Mouse (Mus musculus) CD8-positive naive resting alpha-beta T cell, adult 2 months (primary cell): Measurements from ENCODE around the gene Anapc5.

Experiments
- DNase-seq, 2 experiments: peaks; one replicate each; pipeline ENCODE4 v3.0.0; 2022; ENCODE audit warnings: low read depth in 2 of 2, low spot score in 2 of 2

Gene Anapc5

GRCm38 (mm10) chr5:122820777-122821523 lies at the start of gene Anapc5:
Gene Anapc5 (minus strand): TSS chr5:122821339.
- peak; percentile 90 to 91 for DNase-seq

DNA sequence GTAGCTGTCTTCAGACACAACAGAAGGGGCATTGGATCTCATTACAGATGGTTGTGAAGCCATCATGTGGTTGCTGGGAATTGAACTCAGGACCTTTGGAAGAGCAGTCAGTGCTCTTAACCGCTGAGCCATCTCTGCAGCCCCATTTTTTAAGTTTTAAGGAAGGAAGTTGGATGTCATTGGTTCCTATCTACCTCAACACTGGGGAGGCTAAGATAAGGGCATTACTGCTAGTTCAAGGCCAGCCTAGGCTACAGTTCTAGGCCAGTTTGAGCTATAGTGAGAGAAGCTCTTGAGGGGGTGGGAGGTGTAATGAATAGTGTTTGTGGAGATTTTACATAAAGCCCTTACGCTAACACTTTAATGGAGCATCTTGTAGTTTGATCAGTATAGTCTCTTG lies 41.9 kb upstream of the Anapc5 start:
- no peak for DNase-seq

DNA sequence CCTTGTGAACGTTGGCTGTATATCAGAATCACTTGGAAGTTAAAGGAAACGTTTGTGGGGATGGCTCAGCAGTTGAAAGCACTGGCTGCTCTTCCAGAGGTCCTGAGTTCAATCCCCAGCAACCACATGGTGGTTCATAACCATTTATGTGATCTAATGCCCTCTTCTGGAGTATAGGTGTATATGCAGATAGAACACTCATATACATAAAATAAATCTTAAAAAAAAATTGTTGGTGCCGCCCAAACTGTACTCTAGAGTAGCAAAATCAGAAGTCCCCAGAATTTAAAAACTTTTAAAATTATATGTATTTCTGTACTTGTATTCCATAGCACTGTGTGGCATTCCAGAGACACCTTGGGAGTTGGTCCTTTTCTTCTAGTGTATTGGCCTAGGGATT lies 34.7 kb upstream of the Anapc5 start:
- no peak for DNase-seq

- no peak for DNase-seq
Observed at GRCm38 (mm10) chr5:122852611-122853010, 31.5 kb upstream of the Anapc5 start.

- no peak for DNase-seq
Observed at GRCm38 (mm10) chr5:122850319-122851002, 29.3 kb upstream of the Anapc5 start.

- DNase-seq = peak; percentile 95 to 97
Observed at GRCm38 (mm10) chr5:122849521-122850318, 28.6 kb upstream of the Anapc5 start, which contains the start of gene Rnf34. Gene Rnf34 (plus strand): TSS chr5:122850048.

- DNase-seq = no peak
Observed at GRCm38 (mm10) chr5:122843799-122844198, 22.7 kb upstream of the Anapc5 start.

DNA sequence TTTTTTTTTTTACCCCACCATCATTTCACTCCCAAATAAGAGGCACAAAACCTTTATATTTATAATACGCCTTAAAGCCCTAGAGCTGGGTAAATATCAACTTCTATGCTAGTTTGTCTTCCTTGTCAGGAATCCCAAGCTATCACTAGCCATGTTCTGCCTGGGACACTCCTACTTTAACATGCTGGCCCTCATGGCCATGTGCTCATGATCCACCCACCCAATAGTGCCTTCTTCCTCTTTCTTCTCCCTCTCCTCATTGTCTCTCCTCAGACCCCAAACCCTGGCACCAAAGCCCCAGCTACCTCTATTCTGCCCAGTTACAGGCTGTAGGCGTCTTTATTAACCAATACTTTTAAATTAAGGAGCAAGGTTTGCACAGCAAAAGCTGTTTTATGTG lies 20.0 kb upstream of the Anapc5 start:
- DNase-seq = no peak

- no peak for DNase-seq
Observed at GRCm38 (mm10) chr5:122832996-122833395, 11.9 kb upstream of the Anapc5 start.

GRCm38 (mm10) chr5:122832536-122832935 lies 11.4 kb upstream of the Anapc5 start:
- no peak for DNase-seq

DNA sequence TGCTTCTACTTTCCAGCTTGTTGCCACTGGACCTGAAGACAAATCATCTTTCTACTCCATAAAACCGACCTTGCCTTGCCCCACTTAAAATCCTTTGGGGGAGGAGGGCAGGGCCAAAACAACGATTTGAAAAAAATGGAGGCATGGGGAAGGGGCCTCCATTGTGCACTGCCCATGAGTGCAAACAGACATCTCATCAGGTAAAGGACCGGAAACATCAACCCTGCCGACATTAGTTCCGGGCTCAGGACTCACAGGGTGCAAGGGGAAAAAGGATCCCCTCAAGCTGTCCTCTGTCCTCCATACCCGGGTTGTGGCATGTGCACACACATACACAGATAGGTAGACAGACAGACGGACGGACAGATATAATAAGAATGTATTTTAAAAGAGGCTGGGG lies 4.0 kb upstream of the Anapc5 start:
- no peak for DNase-seq

DNA sequence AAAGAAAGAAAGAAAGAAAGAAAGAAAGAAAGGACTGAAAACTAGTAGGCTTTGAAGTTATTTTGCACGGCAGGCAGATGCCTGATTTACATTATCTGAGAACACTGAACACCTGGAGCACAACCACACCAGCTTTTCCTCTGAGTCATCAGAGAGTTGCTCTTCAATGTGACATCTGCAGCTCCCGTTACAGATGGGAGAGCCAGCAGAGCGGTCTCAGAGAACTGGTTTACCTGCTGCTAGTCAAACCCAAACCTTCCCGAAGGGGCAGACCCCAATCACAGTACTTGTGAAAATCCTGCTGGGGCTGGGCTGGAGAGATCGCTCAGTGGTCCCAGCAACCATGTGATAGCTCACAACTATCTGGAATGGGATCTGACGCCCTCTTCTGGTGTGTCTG lies 3.3 kb upstream of the Anapc5 start:
- no peak for DNase-seq

DNA sequence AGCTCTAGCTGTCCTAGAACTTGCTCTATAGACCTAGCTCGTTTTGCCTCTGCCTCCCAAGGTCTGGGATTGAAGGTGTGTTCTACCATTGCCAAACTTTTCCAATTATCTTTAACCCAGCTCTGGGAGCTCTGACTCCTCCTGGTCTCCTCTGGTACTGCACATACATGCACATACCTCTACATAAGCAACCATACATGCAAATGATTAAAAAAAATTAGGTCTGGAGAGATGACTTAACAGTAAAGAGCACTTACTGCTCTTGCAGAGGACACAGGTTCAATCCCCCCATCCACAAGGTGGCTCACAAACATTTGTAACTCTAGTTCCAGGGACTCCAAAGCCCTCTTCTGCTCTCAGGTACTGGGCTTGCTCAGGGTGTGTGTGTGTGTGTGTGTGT lies 2.8 kb upstream of the Anapc5 start:
- DNase-seq = no peak

DNA sequence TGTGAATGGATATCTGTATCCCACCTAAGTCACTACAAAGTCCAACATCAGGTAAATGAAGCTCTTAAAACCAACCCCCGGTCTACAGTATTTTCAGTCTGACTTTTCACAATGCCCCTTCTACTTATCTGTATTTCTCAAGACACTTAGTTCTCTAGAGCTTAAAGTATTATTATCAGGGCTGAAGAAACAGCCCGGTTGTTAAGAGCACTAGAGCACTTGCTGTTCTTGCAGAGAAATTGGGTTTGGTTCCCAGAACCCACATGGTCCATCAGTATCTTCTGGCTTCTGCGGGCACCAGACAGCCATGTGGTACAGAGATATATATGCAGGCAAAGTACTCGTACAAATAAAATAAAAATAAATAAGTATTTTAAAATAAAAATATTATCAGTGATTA lies 1.3 kb upstream of the Anapc5 start:
- no peak for DNase-seq

DNA sequence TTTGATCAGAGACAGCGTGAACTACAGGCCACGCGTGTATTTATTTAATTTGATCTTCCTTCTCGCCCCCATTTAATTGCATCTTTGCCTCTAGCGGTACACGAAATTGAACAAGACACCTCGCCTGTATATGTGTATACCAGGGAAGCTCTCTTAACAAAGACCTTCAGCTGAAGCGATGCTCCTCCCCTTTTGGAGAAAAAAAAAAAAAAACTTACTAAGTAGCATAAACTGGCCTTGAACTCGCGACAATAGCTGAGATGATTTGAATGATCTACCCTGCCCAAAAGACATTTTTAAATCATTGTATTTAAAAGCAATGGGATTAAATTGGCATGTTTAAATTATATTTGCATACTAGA lies 366 bp upstream of the Anapc5 start:
- DNase-seq = no peak

DNA sequence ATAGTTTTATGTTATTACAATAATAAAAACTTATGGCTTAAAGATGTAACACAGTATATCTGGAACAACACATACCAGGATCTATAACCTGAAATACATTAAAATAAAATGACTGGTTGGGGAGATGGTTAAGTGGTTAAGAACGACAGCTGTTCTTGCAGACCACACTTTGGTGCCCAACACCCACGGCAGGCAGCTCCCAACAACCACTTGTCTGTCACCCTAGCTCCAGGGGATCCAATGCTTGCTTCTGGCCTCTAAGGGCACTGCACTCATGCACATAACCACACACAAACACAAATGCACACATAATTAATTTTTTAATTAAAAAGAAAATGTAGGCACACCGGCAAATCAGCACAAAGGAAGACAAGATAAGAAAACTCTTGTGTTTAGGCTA lies 8.4 kb downstream of the Anapc5 start:
- no peak for DNase-seq

- peak; percentile 62 to 77 for DNase-seq
Observed at GRCm38 (mm10) chr5:122811364-122812079, 9.6 kb downstream of the Anapc5 start.

GRCm38 (mm10) chr5:122805503-122805902 lies 15.6 kb downstream of the Anapc5 start:
- no peak for DNase-seq

DNA sequence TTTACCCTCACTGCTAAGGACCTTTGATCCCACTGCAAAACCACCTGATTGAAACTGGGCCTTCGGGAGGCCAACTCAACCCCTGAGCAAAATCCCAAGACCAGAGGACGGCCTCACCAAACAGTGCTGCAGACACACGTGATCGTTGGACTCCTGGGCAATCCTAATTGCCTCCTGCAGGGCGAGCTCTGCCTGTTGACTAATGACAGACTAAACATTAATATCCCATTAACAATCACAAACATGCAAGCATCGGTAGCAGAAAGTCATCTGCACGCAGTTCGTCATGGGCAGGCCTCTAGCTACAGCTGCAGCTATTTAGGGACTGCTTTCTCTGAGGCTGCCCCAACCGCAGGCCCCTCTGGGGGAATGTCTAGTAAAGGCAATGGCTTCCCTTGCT lies 18.4 kb downstream of the Anapc5 start:
- no peak for DNase-seq

GRCm38 (mm10) chr5:122801684-122802083 lies 19.5 kb downstream of the Anapc5 start:
- no peak for DNase-seq

- DNase-seq = no peak
Observed at GRCm38 (mm10) chr5:122800345-122801010, 20.7 kb downstream of the Anapc5 start.
